Mouse (Mus musculus): ENCODE results near the gene Mthfd1l. TPM values are rescaled to one million over a fixed set of nuclear protein-coding genes. Genes with fewer than 3 reads are reported as not detected.
A peak's percentile ranks its signal among the peaks of the same experiment; 100 is the strongest.

The Mthfd1l gene
- polyA plus RNA-seq, 1 experiment from 2014 or later: 10.0 TPM

DNA sequence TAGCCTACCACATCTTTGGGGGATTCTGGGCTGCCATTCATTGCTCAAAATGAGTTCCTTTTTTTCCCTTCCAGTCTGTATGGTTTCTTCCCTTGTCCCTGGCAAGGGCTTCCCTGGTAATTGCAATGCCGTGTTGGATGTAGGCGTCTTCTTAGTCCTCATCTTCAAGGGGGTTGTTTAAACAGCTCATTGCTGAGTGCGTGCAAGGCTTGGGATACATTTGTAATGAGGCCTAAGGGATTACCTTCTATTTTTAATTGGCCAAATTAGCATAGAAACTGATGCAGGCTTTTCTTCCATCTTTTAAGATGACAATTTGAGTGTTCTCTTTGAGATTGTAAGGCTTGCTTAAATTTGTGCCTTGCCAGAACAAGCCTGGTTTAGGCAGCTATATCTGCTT, 114.6 kb downstream of the Mthfd1l start:
- 71% methylated on average over 3 of the region's 3 CpGs for WGBS
- H3K9me3 ChIP-seq (replicated peaks): no peaks in the 10 kb centered on the region

DNA sequence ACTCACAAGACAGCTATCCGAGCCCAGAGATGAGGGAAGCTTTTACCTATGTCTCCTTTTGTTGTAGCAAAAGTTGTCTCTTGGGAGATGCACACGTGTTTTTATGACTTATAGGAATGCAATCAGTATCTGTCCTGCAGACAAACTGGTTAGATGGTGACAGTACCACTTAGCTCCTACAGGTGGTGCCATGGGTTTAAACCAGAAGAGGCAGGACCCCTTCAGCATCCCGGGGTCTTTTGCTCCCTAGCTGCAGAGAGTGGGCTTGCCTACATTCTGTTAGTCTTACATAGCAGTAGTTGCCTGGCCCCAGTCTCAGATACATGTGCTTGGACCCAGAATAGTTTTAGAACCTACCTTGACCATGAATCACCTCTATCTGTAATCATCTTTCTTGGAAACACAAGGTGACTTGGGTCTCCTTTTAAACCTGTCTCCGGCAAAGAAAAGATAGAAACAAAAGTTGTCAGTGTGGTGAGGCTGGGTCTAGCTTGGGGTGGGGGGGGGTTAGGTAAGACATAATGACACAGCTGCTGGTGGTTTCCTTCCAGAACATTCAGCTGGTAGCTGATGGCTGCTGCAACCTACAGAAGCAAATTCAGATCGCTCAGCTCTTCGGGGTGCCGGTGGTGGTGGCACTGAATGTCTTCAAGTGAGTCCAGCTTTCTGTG, 116.0 kb downstream of the Mthfd1l start:
- Histone ChIP-seq H3K9me3 (replicated peaks) (no peaks in the 10 kb centered on the region), H3K4me2 (replicated peaks) (no peak overlapping the region), H3K27ac (replicated peaks) (no peak overlapping the region), H3K9ac (no peak overlapping the region), H3K4me3 (replicated peaks) (no peak overlapping the region), H3K27me3 (no peaks in the 10 kb centered on the region), H3K4me1 (no peaks in the 10 kb centered on the region), H3K36me3 (no peaks in the 10 kb centered on the region)
- no peak for ATAC-seq (ENCODE audit: insufficient number of reproducible peaks, low FRiP score, low TSS enrichment, low read depth)
- WGBS: 72% methylated on average over 7 of the region's 7 CpGs

More for the DNA sequence above, 114.6 kb downstream of the Mthfd1l start:
- no peaks in the 10 kb centered on the region for H3K27me3 ChIP-seq
- no peak overlapping the region for H3K4me3 ChIP-seq (replicated peaks)
- no peak for ATAC-seq (ENCODE audit: insufficient number of reproducible peaks, low FRiP score, low TSS enrichment, low read depth)
- H3K27ac ChIP-seq (replicated peaks): no peak overlapping the region
- H3K4me2 ChIP-seq (replicated peaks): no peak overlapping the region
- H3K9ac ChIP-seq: no peak overlapping the region
- H3K36me3 ChIP-seq: no peaks in the 10 kb centered on the region
- no peaks in the 10 kb centered on the region for H3K4me1 ChIP-seq

DNA sequence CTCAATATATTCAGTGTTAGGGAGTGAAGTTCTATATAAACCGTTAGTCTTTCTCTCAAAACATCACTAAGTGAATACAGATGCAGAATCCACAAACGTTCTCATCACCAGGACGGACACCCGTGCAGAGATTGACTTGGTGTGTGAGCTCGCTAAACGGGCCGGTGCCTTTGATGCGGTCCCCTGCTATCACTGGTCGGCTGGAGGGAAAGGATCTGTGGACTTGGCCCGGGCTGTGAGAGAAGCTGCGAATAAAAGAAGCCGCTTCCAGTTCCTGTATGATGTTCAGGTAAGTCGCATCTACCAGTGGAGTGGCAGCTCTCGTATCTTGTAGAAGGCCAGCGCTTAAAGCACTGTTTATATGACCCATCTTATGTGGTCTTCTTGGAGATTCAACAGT, 117.0 kb downstream of the Mthfd1l start:
- H3K4me2 ChIP-seq (replicated peaks): no peak overlapping the region

DNA sequence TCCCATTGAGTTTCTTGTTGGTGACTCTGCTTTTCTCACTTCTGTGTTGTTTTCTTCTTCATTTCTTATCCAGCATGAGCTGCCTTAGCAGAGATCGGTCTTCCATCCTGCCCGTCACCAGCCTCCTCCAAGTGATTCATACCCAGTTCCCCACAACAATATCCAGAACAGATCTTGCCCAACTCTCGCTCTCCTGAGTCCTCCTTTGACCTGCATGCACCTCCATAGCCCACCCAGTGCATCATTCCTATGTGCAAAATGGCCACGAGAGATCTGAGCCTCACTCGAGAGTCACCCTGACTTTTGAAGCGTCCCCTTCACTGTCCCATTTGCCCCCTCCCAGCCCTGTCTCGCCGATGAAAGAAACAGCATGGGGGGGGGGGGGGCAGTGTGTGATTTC, 120.1 kb downstream of the Mthfd1l start:
- Histone ChIP-seq H3K27me3 (no peaks in the 10 kb centered on the region), H3K4me1 (no peaks in the 10 kb centered on the region), H3K27ac (replicated peaks) (no peak overlapping the region), H3K9ac (no peak overlapping the region), H3K36me3 (no peaks in the 10 kb centered on the region), H3K4me3 (replicated peaks) (no peak overlapping the region), H3K9me3 (replicated peaks) (no peaks in the 10 kb centered on the region), H3K4me2 (replicated peaks) (no peak overlapping the region)
- WGBS: 92% methylated on average over 8 of the region's 8 CpGs
- ATAC-seq (ENCODE audit: insufficient number of reproducible peaks, low FRiP score, low TSS enrichment, low read depth): no peak

More for the DNA sequence above, 117.0 kb downstream of the Mthfd1l start:
- WGBS: 71% methylated on average over 15 of the region's 15 CpGs
- no peaks in the 10 kb centered on the region for H3K36me3 ChIP-seq
- no peaks in the 10 kb centered on the region for H3K4me1 ChIP-seq
- H3K27me3 ChIP-seq: no peaks in the 10 kb centered on the region
- no peaks in the 10 kb centered on the region for H3K9me3 ChIP-seq (replicated peaks)
- no peak overlapping the region for H3K27ac ChIP-seq (replicated peaks)
- H3K9ac ChIP-seq: no peak overlapping the region
- H3K4me3 ChIP-seq (replicated peaks): no peak overlapping the region
- no peak for ATAC-seq (ENCODE audit: insufficient number of reproducible peaks, low FRiP score, low TSS enrichment, low read depth)

DNA sequence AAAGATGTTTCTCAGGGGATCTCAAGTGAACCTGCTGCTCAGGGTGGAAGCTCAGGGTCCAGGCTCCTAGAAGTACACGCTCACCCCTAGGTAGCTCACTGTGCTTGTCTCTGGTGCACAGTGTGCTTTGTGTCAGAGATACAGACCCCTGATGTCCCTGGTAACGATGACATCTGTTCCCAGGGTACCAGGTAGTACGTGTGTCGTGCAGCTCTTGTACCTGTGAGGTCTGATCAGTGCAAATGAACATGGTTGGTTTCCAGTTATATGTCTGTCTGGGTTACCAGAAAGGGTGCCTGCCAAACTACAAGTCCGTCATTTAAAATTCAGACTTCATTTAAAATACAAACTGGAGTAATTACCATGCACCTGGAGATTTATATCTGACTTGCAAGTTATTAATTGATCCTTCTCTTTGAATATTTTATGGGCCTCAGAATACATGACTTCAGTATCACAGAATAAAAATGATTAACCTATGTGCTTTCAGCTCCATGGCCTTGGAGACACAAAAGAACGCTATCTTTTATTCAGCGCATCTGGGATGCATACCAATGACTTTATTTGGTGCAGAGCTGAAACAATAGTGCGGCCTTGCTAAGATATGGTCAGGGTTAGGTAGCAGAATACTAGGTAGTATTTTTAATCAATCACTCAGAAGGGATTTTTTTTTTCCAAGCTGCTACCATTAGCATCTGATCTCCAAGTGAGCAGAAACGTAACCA, 121.3 kb downstream of the Mthfd1l start:
- no peak overlapping the region for H3K4me2 ChIP-seq (replicated peaks)
- H3K36me3 ChIP-seq: no peaks in the 10 kb centered on the region
- no peak for ATAC-seq (ENCODE audit: insufficient number of reproducible peaks, low FRiP score, low TSS enrichment, low read depth)
- H3K27ac ChIP-seq (replicated peaks): no peak overlapping the region
- no peak overlapping the region for H3K4me3 ChIP-seq (replicated peaks)
- no peaks in the 10 kb centered on the region for H3K4me1 ChIP-seq
- H3K27me3 ChIP-seq: no peaks in the 10 kb centered on the region
- H3K9me3 ChIP-seq (replicated peaks): no peaks in the 10 kb centered on the region
- WGBS: 92% methylated on average over 9 of the region's 9 CpGs
- H3K9ac ChIP-seq: no peak overlapping the region

DNA sequence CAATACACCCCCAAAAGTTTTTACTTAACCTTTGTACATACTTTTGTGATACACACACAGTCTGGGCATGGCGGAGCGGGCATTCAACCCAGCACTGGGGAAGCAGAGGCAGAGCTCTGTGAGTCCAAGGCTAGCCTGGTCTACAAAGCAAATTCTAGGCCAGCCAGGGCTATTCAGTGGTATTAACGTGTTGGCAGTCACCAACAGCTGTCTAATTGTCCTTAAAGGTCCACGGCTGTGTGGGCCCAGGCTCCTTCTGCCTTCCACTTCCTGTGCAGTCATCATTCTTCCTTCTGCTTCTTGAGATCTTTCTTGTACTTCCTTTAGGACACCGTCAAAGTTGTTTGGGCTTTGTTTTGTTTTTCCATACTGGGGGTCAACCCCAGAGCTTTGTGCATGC, 123.2 kb downstream of the Mthfd1l start:
- ATAC-seq (ENCODE audit: insufficient number of reproducible peaks, low FRiP score, low TSS enrichment, low read depth): no peak
- 79% methylated on average over 5 of the region's 5 CpGs for WGBS
- no peaks in the 10 kb centered on the region for H3K27me3 ChIP-seq
- no peak overlapping the region for H3K27ac ChIP-seq (replicated peaks)
- no peak overlapping the region for H3K4me3 ChIP-seq (replicated peaks)
- H3K9me3 ChIP-seq (replicated peaks): no peaks in the 10 kb centered on the region
- no peaks in the 10 kb centered on the region for H3K4me1 ChIP-seq
- no peaks in the 10 kb centered on the region for H3K36me3 ChIP-seq
- no peak overlapping the region for H3K9ac ChIP-seq
- no peak overlapping the region for H3K4me2 ChIP-seq (replicated peaks)

DNA sequence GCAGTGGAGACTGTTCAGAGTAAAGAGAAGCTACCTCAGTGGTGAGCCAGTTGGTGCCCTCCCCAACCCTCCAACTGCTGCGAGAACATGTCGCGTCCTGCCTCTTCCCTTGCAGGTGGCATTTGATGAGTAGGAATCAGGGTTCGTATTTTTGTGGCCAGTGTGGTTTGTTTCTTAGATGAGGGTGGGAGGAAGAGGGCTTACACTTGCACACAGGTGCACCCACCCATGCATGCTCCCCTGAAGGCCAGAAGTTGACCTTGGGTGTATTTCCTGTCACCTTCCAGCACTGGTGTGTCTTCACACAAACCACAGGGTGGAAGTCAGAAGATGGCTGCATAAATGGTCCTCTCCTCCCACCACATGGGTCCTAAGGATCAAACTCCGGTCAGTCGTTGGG, 127.1 kb downstream of the Mthfd1l start:
- Histone ChIP-seq H3K9me3 (replicated peaks) (no peaks in the 10 kb centered on the region), H3K36me3 (no peaks in the 10 kb centered on the region), H3K9ac (no peak overlapping the region), H3K27me3 (no peaks in the 10 kb centered on the region), H3K27ac (replicated peaks) (no peak overlapping the region), H3K4me1 (no peaks in the 10 kb centered on the region), H3K4me2 (replicated peaks) (no peak overlapping the region), H3K4me3 (replicated peaks) (no peak overlapping the region)
- ATAC-seq (ENCODE audit: insufficient number of reproducible peaks, low FRiP score, low TSS enrichment, low read depth): no peak
- 90% methylated on average over 6 of the region's 6 CpGs for WGBS

DNA sequence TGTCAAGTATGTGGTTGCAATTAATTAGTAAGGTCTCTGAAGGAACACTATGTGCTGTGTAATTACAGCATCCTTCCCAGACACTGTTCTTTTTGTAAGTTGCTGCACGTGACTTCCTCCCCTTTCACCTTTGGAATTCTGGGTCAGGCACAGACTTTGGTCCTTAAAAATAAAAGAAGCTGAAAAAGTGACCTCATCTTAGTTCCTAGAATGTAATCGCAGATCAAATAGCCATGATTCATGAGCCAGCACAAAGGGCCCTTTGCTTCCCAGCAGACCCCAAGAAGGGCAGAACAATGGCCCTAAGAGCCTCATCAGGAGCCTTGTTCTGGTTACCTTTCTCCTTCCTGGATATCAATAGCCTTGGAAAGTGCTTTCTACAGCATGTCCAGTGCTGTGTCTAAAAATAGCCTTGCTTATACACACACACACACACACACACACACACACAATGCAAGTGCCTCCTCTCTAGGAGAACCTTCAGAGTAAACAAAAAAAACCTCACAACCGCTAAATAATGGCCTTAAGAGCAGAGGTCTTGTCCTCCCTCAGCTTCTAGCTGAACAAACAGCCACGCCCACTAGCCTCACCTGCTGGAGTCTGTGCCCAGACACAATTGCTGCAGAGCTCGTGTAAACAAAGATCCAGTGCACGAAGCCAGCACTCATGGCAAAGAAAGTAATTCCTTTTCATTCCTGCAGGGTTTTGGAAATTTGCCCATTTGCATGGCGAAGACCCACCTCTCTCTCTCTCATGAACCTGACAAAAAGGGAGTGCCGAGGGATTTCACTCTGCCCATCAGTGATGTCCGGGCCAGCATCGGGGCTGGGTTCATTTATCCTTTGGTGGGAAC, 133.0 kb downstream of the Mthfd1l start:
- 43% methylated on average over 10 of the region's 10 CpGs for WGBS
- Histone ChIP-seq H3K36me3 (no peaks in the 10 kb centered on the region), H3K9me3 (replicated peaks) (no peaks in the 10 kb centered on the region), H3K9ac (no peak overlapping the region), H3K27ac (replicated peaks) (0 out of 2 replicates have a peak overlapping the region, but pooled peaks have one; percentile 34), H3K27me3 (no peaks in the 10 kb centered on the region), H3K4me2 (replicated peaks) (no peak overlapping the region), H3K4me3 (replicated peaks) (no peak overlapping the region), H3K4me1 (peaks cover 19% of the 10 kb centered on the region)
- peak; percentile 48 for ATAC-seq (ENCODE audit: insufficient number of reproducible peaks, low FRiP score, low TSS enrichment, low read depth)

DNA sequence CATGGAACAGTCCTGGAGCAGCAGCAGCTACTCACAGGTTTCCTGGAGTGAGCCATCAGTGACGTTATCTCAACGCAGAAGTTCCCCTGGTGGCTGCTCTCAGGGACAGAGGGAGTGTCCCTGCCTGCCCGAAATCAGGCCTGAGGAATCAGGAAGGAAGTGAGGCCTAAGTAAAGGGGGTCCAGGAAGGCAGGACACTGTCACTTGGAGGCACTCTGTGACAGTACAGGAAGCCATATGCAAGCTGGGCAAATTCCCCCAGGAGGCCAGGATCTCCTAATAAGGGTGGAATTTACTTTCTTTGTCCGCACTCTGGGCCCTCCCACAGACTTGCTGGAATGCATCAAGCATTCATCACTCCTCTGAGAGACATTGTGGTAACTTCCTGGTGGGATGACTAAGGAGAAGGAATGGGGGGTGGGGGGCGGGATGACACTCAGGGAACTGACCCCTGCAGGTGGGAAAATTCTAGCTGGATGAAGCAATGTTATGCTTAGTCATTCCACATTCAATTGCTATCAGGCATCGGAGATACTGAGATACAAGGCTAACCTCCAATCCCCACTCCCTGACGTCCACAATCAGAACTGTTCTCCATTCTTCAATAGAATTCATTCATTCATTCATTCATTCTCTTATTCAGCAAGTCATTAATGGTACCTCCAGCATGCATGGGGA, 134.9 kb downstream of the Mthfd1l start:
- H3K9ac ChIP-seq: no peak overlapping the region
- 40% methylated on average over 7 of the region's 7 CpGs for WGBS
- H3K4me3 ChIP-seq (replicated peaks): no peak overlapping the region
- H3K27me3 ChIP-seq: no peaks in the 10 kb centered on the region
- H3K4me1 ChIP-seq: peaks cover 21% of the 10 kb centered on the region
- no peak overlapping the region for H3K4me2 ChIP-seq (replicated peaks)
- ATAC-seq (ENCODE audit: insufficient number of reproducible peaks, low FRiP score, low TSS enrichment, low read depth): no peak
- peak overlapping the region; percentile 39; the same call in 1 of the 2 replicates for H3K27ac ChIP-seq (replicated peaks)
- H3K9me3 ChIP-seq (replicated peaks): no peaks in the 10 kb centered on the region
- no peaks in the 10 kb centered on the region for H3K36me3 ChIP-seq

DNA sequence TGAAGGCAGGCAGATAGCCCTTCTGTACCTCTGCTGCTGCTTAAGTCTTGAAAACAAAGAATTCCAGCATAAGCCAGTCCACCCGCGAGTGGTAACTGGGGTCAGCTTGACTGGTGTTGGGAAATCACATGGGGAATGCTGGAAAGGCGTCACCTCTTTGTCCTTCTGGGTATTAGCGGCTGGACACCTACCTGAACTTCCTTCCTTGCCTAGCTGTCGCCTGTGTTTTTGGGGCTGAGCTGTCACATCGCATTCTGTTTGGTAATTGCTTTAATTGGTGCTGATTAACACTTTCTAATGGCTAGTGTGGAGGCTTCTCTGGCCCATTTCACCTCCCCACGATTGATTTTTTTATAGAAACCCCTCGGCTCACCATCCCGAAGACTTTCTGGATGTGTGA, 135.5 kb downstream of the Mthfd1l start:
- no peak for ATAC-seq (ENCODE audit: insufficient number of reproducible peaks, low FRiP score, low TSS enrichment, low read depth)

More for the DNA sequence above, 135.5 kb downstream of the Mthfd1l start:
- Histone ChIP-seq H3K9ac (no peak overlapping the region), H3K4me2 (replicated peaks) (no peak overlapping the region), H3K4me1 (peaks cover 25% of the 10 kb centered on the region), H3K27ac (replicated peaks) (no peak overlapping the region), H3K27me3 (no peaks in the 10 kb centered on the region), H3K9me3 (replicated peaks) (no peaks in the 10 kb centered on the region), H3K4me3 (replicated peaks) (no peak overlapping the region), H3K36me3 (no peaks in the 10 kb centered on the region)
- 78% methylated on average over 9 of the region's 9 CpGs for WGBS

Measured in embryonic facial prominence, embryonic 15.5 days (tissue).